Mouse (Mus musculus): ENCODE results near the gene Foxc1. TPM values are rescaled to one million over a fixed set of nuclear protein-coding genes. Genes with fewer than 3 reads are reported as not detected.

The Foxc1 gene
- polyA plus RNA-seq, 1 experiment from 2014 or later = 2.0 TPM

DNA sequence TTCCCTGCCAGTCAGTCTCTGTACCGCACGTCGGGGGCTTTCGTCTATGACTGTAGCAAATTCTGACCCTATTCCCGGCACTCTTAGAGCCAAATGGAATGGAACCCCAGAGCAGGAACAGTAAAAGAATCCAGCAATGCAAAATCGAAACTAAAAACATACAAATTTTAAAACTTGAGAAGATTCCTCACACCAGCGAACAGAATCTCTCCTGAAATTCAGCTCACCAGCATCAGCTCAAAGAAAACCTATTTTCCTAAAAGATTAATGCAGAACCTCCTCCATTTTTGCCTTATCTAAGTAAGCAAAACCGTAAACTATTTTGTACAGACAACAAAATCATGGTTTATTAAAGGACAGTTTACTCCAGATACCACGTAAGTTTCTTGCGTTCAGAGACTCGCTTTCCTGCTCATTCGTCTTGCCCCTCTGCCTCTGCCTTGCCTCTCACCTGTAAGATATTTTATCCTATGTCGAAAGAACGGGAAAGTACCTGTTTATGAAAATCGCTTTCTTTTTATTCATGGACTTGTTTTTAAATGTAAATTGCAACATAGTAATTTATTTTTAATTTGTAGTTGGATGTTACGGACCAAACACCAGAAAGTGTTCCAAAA lies 2.5 kb downstream of the Foxc1 start:
- DNase-seq (ENCODE audit: low spot score) = no peak
- H3K9me3 ChIP-seq = no peaks in the 10 kb centered on the region
- peak overlapping the region; percentile 95 for H3K27ac ChIP-seq
- 6% methylated on average over 16 of the region's 16 CpGs for WGBS
- H3K4me3 ChIP-seq = peak overlapping the region; percentile 82
- H3K27me3 ChIP-seq (ENCODE audit: insufficient read depth, poor library complexity, severe bottlenecking) = peaks cover 80% of the 10 kb centered on the region
- peaks cover 46% of the 10 kb centered on the region for H3K4me1 ChIP-seq
- peaks cover 10% of the 10 kb centered on the region for H3K36me3 ChIP-seq

DNA sequence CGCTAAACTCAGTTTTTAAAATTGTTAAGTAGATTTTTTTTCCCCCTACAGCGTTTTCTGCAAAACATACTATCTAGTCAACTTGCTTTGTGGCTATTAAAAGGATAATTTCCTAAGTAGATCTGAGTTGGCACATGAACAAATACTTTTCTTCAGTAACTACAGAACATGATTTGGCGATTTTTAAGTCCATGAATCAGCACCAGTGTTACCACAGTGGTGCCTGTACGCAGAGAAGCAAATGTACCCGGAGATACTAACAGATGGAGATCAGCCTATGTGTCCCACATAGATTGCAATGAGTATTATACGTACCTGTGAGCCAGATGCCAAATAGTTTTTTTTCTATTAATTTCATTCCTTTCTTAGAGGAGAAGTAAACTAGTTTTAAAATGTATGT lies 3.3 kb downstream of the Foxc1 start:
- Histone ChIP-seq H3K27ac (peak overlapping the region; percentile 6; the same call in 1 of the 2 replicates), H3K4me1 (peaks cover 51% of the 10 kb centered on the region), H3K9me3 (no peaks in the 10 kb centered on the region), H3K27me3 (ENCODE audit: insufficient read depth, poor library complexity, severe bottlenecking) (peaks cover 80% of the 10 kb centered on the region), H3K4me3 (peak overlapping the region; percentile 82), H3K36me3 (peaks cover 10% of the 10 kb centered on the region)
- no peak for DNase-seq (ENCODE audit: low spot score)
- WGBS = 9% methylated on average over 6 of the region's 6 CpGs

DNA sequence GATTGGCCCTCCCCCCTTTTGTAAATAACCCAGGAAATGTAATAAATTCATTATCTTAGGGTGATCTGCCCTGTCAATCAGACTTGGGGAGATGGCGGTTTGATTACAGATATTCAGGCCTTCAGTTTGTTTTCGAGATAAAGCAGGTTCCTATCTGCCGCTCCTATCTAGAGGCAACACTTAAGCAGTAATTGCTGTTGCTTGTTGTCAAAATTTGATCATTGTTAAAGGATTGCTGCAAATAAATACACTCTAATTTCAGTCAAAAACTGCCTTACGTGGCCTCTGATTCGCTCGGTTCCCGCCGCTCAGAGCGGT lies 3.9 kb downstream of the Foxc1 start:
- no peak for DNase-seq (ENCODE audit: low spot score)
- WGBS = under 1% methylated on average over 9 of the region's 9 CpGs
- H3K4me1 ChIP-seq = peaks cover 54% of the 10 kb centered on the region

DNA sequence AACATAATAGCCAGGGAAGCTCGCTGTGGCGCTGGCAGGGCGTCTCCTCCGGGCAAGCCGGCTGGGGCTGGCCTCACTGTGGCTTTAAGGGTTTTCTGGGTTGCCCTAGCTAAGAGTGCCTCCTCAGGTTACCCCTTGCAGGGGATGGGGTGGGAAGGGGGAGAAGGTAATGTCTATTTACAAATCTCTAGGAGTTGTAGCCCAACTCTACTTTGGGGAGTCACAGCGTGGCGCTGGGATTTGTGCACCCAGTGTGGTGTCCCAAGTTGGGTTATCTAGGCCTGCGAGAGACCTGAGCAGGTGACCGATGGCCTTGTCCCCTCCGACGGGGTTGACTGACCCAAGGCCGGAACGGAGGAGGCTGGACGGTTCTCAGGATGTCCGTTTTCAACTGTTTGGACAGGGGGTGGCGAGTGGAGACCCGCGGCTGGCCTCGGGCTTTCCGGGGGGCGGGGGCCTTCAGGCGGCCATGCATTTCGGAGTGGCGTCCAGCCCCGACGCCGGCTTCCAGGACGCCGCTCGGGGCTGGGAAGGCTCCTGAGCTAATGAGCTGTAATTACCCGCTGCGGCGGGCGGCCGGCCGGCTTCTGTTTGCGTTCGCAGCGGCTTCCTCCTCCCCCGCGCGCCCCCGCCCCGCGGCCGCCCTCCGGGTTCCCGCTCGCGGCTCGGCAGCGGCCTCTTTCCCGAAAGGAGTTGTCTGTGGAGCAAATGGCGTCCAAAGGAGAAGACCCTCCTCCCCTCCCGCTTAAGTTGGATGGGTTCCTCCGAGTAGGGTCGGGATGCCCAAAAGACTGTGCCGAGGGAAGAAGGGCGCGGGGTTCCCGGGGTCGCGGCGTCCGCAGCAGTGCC lies 4.5 kb downstream of the Foxc1 start:
- peak overlapping the region; percentile 82 for H3K4me3 ChIP-seq
- H3K9me3 ChIP-seq = no peaks in the 10 kb centered on the region
- H3K36me3 ChIP-seq = peaks cover 10% of the 10 kb centered on the region
- H3K4me1 ChIP-seq = peaks cover 54% of the 10 kb centered on the region
- DNase-seq (ENCODE audit: low spot score) = no peak
- H3K27me3 ChIP-seq (ENCODE audit: insufficient read depth, poor library complexity, severe bottlenecking) = peaks cover 80% of the 10 kb centered on the region
- peak overlapping the region; percentile 90 for H3K27ac ChIP-seq
- WGBS = under 1% methylated on average over 65 of the region's 65 CpGs

More for the DNA sequence above, 3.9 kb downstream of the Foxc1 start:
- Histone ChIP-seq H3K27ac (peak overlapping the region; percentile 90), H3K36me3 (peaks cover 10% of the 10 kb centered on the region), H3K27me3 (ENCODE audit: insufficient read depth, poor library complexity, severe bottlenecking) (peaks cover 80% of the 10 kb centered on the region), H3K9me3 (no peaks in the 10 kb centered on the region), H3K4me3 (peak overlapping the region; percentile 82)

DNA sequence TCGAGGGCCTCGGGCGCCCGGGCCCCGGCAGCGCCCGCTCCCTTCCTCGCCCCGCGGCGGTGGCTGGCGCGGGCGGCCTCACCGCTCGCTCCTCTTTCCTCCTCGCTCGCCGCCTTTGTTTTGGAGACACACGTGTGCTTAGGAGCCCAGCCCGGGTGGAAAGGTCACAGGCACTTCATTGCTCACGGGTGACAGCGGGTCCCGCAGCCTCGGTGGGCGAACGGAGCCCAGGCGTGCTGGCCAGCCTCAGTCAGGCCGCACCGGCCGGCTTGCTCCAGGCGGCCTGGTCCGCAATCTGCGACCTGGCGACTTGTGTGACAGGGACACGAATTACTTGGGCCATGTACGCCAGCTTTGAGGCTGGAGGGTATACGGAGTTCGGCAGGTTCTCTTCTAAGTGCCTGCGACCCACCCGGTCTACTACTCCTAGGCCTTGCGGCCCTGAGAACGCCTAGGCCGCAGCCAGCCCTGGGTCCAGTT lies 5.1 kb downstream of the Foxc1 start:
- H3K9me3 ChIP-seq = no peaks in the 10 kb centered on the region
- DNase-seq (ENCODE audit: low spot score) = no peak
- H3K27me3 ChIP-seq (ENCODE audit: insufficient read depth, poor library complexity, severe bottlenecking) = peaks cover 80% of the 10 kb centered on the region
- WGBS = 8% methylated on average over 44 of the region's 44 CpGs
- peaks cover 10% of the 10 kb centered on the region for H3K36me3 ChIP-seq
- H3K4me3 ChIP-seq = peak overlapping the region; percentile 82
- H3K27ac ChIP-seq = peak overlapping the region; percentile 90
- peaks cover 57% of the 10 kb centered on the region for H3K4me1 ChIP-seq

DNA sequence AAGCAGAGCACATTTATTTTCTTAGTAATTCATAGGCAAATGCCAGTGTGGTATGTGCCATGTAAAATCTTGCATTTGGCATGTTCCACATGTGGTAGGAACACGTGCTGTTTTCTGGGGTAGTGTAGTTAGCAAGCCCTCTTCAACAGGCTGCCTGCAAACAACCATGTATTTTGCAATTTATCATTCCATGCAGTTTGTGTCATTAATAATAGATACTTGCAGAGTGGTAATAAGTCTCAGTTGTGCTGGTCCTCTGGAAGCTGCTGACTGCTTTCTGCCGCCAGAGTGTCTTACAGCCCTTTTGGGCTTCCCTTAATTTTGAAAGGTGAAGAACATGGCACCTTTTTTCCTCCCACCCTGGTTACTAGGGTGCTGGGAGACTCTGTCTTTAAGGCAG lies 6.3 kb downstream of the Foxc1 start:
- H3K36me3 ChIP-seq = peaks cover 8% of the 10 kb centered on the region
- peak overlapping the region; percentile 42; the same call in 1 of the 2 replicates for H3K27ac ChIP-seq
- H3K4me1 ChIP-seq = peaks cover 48% of the 10 kb centered on the region
- no peaks in the 10 kb centered on the region for H3K9me3 ChIP-seq
- WGBS = 71% methylated on average over 2 of the region's 2 CpGs
- H3K27me3 ChIP-seq (ENCODE audit: insufficient read depth, poor library complexity, severe bottlenecking) = peaks cover 82% of the 10 kb centered on the region
- no peak for DNase-seq (ENCODE audit: low spot score)
- peak overlapping the region; percentile 82; the same call in 1 of the 2 replicates for H3K4me3 ChIP-seq

DNA sequence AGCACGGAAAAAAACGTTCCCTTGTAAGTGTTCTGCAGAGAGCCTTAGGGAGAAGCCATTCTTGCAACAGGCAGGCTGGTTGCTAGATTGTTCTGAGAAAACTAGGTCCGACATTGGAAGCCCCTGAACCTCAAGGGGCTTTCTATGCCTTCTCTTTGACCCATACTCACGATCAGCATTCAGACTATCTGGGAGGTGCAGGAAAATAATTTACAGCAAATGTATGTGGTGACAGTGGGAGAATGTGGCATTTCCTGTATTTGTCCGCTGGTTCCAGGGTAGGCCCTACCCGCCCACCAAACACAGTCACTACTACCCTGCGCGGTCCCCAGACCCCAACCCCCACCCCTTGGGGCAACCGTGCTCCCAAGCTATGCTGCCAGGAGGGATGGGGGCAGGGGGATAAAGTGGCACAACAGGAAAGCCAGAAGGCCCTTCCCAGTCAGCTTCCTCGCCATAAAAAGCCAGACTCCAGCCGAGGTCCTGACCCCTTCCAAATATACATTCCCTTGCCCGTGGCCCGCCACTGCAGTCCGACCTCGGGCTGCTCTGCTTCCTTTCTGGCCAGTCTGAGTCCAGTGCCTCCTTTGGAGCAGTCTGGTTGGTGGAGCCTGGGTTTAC lies 9.1 kb downstream of the Foxc1 start:
- Histone ChIP-seq H3K4me3 (0 out of 2 replicates have a peak overlapping the region, but pooled peaks have one; percentile 7), H3K27me3 (ENCODE audit: insufficient read depth, poor library complexity, severe bottlenecking) (peaks cover 95% of the 10 kb centered on the region), H3K9me3 (no peaks in the 10 kb centered on the region), H3K4me1 (peaks cover 50% of the 10 kb centered on the region), H3K36me3 (no peaks in the 10 kb centered on the region), H3K27ac (peak overlapping the region; percentile 71)
- 22% methylated on average over 15 of the region's 15 CpGs for WGBS
- DNase-seq (ENCODE audit: low spot score) = peak; percentile 79

DNA sequence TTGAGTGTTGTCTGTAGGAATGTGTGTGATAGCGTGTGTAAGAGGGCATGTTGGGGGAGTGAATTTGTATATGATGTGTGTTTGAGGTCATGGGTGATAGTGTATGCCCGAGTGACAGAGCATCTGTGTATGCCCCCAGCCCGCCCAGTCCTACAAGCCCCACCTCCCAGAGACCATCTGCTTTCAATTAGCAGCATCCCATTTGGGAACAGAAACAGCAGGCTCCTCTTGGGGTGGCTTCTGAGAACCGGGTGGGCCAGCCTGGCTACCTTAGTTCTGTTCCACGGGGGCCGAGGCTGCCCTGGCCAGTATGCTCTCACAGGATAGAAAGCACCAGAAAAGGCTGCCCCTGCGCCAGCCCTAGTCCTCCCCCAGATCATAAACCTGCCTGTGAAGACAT lies 11.9 kb downstream of the Foxc1 start:
- no peaks in the 10 kb centered on the region for H3K9me3 ChIP-seq
- H3K36me3 ChIP-seq = no peaks in the 10 kb centered on the region
- no peak for DNase-seq (ENCODE audit: low spot score)
- no peak overlapping the region for H3K27ac ChIP-seq
- H3K4me1 ChIP-seq = peaks cover 59% of the 10 kb centered on the region
- peaks cover 76% of the 10 kb centered on the region for H3K27me3 ChIP-seq (ENCODE audit: insufficient read depth, poor library complexity, severe bottlenecking)
- WGBS = 33% methylated on average over 7 of the region's 7 CpGs
- no peak overlapping the region for H3K4me3 ChIP-seq

DNA sequence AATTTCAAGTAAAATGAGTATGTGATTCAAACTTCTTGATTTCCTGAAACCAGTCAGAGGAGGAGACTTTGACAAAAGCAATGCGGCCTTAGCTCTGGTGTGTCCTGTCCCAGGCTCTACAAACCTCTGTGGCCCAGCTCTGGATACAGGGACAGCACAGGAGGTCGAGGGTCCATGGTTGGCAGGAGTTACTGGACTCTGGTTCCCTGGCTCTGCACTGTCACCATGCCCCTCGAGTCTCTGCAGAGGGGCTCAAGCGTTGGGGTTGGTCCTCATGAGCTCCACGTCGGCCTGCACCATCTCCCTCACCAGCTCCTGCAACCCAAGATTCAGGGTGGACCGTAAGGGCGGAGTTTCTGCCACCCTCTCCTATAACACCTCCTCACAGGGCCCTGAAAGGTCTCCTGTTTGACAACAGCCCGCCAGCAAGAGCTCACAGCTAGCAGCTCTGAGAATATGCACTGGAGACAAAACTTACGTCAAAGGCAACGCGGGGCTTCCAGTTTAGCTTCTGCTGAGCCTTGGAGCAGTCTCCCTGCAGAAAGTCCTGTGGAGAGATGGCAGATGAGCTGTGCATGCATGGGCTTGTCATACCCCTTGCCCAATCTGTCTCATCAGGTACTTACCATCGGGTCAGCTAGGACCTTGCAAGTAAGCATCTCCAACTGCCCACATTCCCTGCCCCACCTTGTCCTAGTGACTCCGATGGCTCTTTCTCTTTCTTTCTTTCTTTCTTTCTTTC lies 13.4 kb downstream of the Foxc1 start:
- Histone ChIP-seq H3K4me1 (peaks cover 49% of the 10 kb centered on the region), H3K9me3 (no peaks in the 10 kb centered on the region), H3K4me3 (peak overlapping the region; percentile 31; the same call in 1 of the 2 replicates), H3K27ac (peak overlapping the region; percentile 59; the same call in 1 of the 2 replicates), H3K36me3 (no peaks in the 10 kb centered on the region), H3K27me3 (ENCODE audit: insufficient read depth, poor library complexity, severe bottlenecking) (peaks cover 72% of the 10 kb centered on the region)
- DNase-seq (ENCODE audit: low spot score) = no peak
- 30% methylated on average over 14 of the region's 14 CpGs for WGBS

DNA sequence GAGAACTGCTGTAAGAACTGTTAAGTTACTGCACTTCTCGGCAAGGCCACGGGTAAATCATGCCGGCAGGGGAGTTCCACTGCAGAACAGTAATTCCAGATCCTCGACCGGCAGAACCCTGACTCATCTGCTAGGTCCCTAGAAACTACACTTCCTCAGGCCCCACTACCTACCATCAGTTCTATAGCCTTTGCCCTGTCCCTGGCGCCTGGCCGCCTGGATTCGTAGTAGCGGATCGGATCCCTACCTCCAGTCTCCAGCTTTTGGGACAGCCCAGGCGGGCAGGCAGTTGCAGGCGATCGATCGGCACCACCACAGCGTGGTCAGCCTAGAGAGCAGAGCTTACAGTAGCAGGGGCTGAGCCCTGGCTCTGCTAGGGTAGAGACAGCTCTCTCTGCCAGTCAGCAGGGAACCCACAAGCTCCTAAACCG lies 14.2 kb downstream of the Foxc1 start:
- peak overlapping the region; percentile 86 for H3K27ac ChIP-seq
- no peaks in the 10 kb centered on the region for H3K9me3 ChIP-seq
- peak overlapping the region; percentile 57 for H3K4me3 ChIP-seq
- WGBS = under 1% methylated on average over 16 of the region's 16 CpGs
- no peaks in the 10 kb centered on the region for H3K36me3 ChIP-seq
- H3K27me3 ChIP-seq (ENCODE audit: insufficient read depth, poor library complexity, severe bottlenecking) = peaks cover 71% of the 10 kb centered on the region
- DNase-seq (ENCODE audit: low spot score) = peak; percentile 86
- H3K4me1 ChIP-seq = peaks cover 44% of the 10 kb centered on the region

DNA sequence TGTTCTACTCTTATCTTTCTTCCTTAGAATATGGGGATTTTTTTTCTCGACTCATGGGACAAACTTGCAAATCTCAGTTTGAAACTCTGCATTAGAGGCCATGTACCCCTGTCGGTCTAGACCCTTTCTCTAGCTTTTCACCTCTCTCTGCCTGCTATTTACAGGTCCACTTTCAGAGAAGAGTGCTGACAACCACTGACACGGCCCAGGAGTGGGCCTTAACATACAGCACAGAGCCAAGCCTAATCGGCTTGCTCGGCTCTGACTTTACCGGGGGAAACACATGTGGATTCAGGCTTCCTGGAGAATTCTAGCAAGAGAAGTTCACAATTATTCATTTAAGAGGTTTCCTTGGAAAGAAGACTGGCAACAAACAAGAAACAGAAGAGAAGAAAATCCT lies 14.6 kb downstream of the Foxc1 start:
- Histone ChIP-seq H3K4me3 (peak overlapping the region; percentile 57), H3K27ac (peak overlapping the region; percentile 86), H3K27me3 (ENCODE audit: insufficient read depth, poor library complexity, severe bottlenecking) (peaks cover 67% of the 10 kb centered on the region), H3K4me1 (peaks cover 39% of the 10 kb centered on the region), H3K9me3 (no peaks in the 10 kb centered on the region), H3K36me3 (no peaks in the 10 kb centered on the region)
- no peak for DNase-seq (ENCODE audit: low spot score)
- 5% methylated on average over 6 of the region's 6 CpGs for WGBS

DNA sequence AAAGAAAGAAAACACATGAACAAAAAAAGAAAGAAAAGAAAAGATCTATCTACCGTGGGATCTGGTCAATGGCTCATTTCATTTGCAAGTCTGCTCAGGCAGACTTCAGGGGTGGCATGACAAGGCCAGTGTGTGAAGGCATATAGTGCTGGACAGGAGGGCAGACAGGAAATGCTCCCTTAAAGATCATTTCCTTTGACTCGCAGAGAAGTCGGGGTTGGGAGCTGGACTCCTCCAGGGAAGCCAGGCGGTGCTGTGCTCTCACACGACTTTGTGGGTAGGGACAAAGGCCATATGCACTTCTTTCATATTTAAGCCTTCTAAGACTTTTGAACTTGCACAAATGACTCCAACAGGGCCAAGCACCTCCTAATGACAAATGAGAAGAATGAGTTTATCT lies 16.9 kb downstream of the Foxc1 start:
- no peak overlapping the region for H3K4me3 ChIP-seq
- 29% methylated on average over 5 of the region's 5 CpGs for WGBS
- no peaks in the 10 kb centered on the region for H3K36me3 ChIP-seq
- H3K27ac ChIP-seq = no peak overlapping the region
- H3K9me3 ChIP-seq = no peaks in the 10 kb centered on the region
- no peak for DNase-seq (ENCODE audit: low spot score)
- H3K4me1 ChIP-seq = peaks cover 50% of the 10 kb centered on the region
- peaks cover 45% of the 10 kb centered on the region for H3K27me3 ChIP-seq (ENCODE audit: insufficient read depth, poor library complexity, severe bottlenecking)
